Mouse (Mus musculus) C2C12 (cell line): Measurements from ENCODE around the gene Spata5.

Experiments used
- CTCF ChIP-seq: IDR thresholded peaks from one replicate; pipeline ENCODE4 v1.5.1; 2011; ENCODE audit not compliant: control insufficient read depth, insufficient read depth, insufficient read length
- MAX ChIP-seq: IDR thresholded peaks from one replicate; pipeline ENCODE4 v1.6.1; 2011; ENCODE audit warnings: mild to moderate bottlenecking, control low read depth

DNA sequence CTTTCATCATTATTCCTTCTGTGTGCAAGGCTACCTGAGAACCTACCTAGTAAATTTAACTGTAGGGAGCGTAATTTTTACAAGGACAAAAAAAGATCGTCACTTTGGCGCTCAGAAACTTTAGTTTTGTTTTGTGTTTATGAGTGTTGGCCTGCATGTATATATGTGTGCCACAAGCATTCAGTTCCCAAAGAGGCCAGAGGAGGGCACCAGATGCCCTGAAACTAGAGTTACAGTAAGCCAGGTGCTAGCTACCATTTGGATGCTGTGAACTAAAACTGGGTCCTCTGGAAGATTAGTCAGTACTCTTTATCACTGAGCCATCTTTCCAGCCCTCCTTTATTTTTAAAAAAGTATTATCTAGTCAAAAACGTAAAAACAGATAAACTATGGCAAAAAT lies 189.2 kb downstream of the Spata5 start:
- no peak for TF ChIP-seq CTCF
- no peak for TF ChIP-seq MAX
